Mouse (Mus musculus) CH12.LX (cell line): ENCODE results near the gene Mum1. TPM values are rescaled to one million over a fixed set of nuclear protein-coding genes. Genes with fewer than 3 reads are reported as not detected.

ENCODE experiments used
- DNase-seq: peaks from one replicate; pipeline ENCODE4 v3.0.0-alpha.2; 2013; ENCODE audit errors: extremely low read depth
- H3K27ac ChIP-seq: 2 replicates; pipeline ENCODE4 v1.5.1; 2012; ENCODE audit warnings: low read depth, mild to moderate bottlenecking, control low read depth, moderate library complexity; ENCODE audit not compliant: insufficient read depth
- H3K27me3 ChIP-seq: replicated peaks from 2 replicates; pipeline ENCODE3; 2012; ENCODE audit warnings: inconsistent platforms
- H3K36me3 ChIP-seq, 2 experiments: replicated peaks in 1 of 2; 2 replicates each; pipeline versions ENCODE3 to v1.6.1; 2012; ENCODE audit warnings: inconsistent platforms in 1 of 2, low read length in 1 of 2, mild to moderate bottlenecking in 1 of 2, mixed read lengths in 1 of 2, moderate library complexity in 1 of 2; ENCODE audit not compliant: control insufficient read depth in 1 of 2, insufficient read depth in 1 of 2
- H3K4me1 ChIP-seq, 2 experiments: 2 replicates each; pipeline ENCODE4 v1.6.1; 2012; ENCODE audit warnings: inconsistent platforms in 1 of 2, moderate library complexity in 1 of 2; ENCODE audit not compliant: insufficient read depth in 2 of 2, control insufficient read depth in 1 of 2
- H3K4me2 ChIP-seq: 2 replicates; pipeline ENCODE4 v1.6.1; 2012; ENCODE audit warnings: low read depth, mild to moderate bottlenecking, control low read depth; ENCODE audit not compliant: poor library complexity, insufficient read depth, severe bottlenecking
- H3K4me3 ChIP-seq, 3 experiments: fragments of 150-350 bp in 1 of 3; sonication (generic) in 1 of 3; replicated peaks in 1 of 3; 2 replicates each; pipeline versions ENCODE3 to v1.5.1; 2011 to 2012; ENCODE audit warnings: low read depth in 2 of 3, low read length in 2 of 3, mild to moderate bottlenecking in 2 of 3, moderate library complexity in 2 of 3, control low read depth in 1 of 3, improper control_type of control experiment in 1 of 3, inconsistent platforms in 1 of 3, mixed read lengths in 1 of 3; ENCODE audit not compliant: poor library complexity in 1 of 3
- H3K79me2 ChIP-seq: replicated peaks from 2 replicates; pipeline ENCODE4 v1.6.1; 2012; ENCODE audit warnings: mild to moderate bottlenecking, moderate library complexity; ENCODE audit not compliant: control insufficient read depth, poor library complexity, insufficient read depth, severe bottlenecking; ENCODE audit errors: extremely low read depth
- H3K9ac ChIP-seq: 2 replicates; pipeline ENCODE4 v1.6.1; 2012; ENCODE audit warnings: low read depth, mild to moderate bottlenecking, control low read depth, moderate library complexity; ENCODE audit not compliant: insufficient read depth
- H3K9me3 ChIP-seq: replicated peaks from 2 replicates; pipeline ENCODE3; 2012; ENCODE audit warnings: low read length, inconsistent platforms, mixed read lengths
- BHLHE40 ChIP-seq: IDR thresholded peaks from 2 replicates; pipeline ENCODE4 v1.6.1; 2011; ENCODE audit warnings: mild to moderate bottlenecking, low read depth, low read length, improper control_type of control experiment
- E2F4 ChIP-seq: IDR thresholded peaks from 2 replicates; pipeline ENCODE4 v1.6.1; 2011; ENCODE audit warnings: low read depth, low read length, improper control_type of control experiment; ENCODE audit not compliant: insufficient replicate concordance
- ELF1 ChIP-seq: IDR thresholded peaks from 2 replicates; pipeline ENCODE4 v1.6.1; 2014; ENCODE audit warnings: low read depth, mild to moderate bottlenecking, inconsistent platforms, low read length, improper control_type of control experiment
- EP300 ChIP-seq: IDR thresholded peaks from 2 replicates; pipeline ENCODE4 v1.6.1; 2011; ENCODE audit warnings: low read length, improper control_type of control experiment
- GABPA ChIP-seq: IDR thresholded peaks from 2 replicates; pipeline ENCODE4 v1.6.1; 2012; ENCODE audit warnings: low read depth, low read length, improper control_type of control experiment, inconsistent platforms; ENCODE audit not compliant: insufficient replicate concordance
- JUN ChIP-seq: IDR thresholded peaks from 2 replicates; pipeline ENCODE4 v1.6.1; 2011; ENCODE audit warnings: low read depth, mild to moderate bottlenecking, low read length, improper control_type of control experiment, moderate library complexity; ENCODE audit not compliant: insufficient read depth
- JUND ChIP-seq: conservative IDR thresholded peaks from 2 replicates; pipeline ENCODE4 v1.6.1; 2011; ENCODE audit warnings: low read depth, low read length, improper control_type of control experiment
- MAX ChIP-seq: IDR thresholded peaks from 2 replicates; pipeline ENCODE4 v1.6.1; 2011; ENCODE audit warnings: low read length, improper control_type of control experiment
- MAZ ChIP-seq: IDR thresholded peaks from 2 replicates; pipeline ENCODE4 v1.6.1; 2012; ENCODE audit warnings: low read depth, mild to moderate bottlenecking, inconsistent platforms, low read length, improper control_type of control experiment, moderate library complexity
- MXI1 ChIP-seq: IDR thresholded peaks from 2 replicates; pipeline ENCODE4 v1.6.1; 2011; ENCODE audit warnings: mild to moderate bottlenecking, low read depth, low read length, improper control_type of control experiment
- NELFE ChIP-seq: IDR thresholded peaks from 2 replicates; pipeline ENCODE4 v1.6.1; 2011; ENCODE audit warnings: low read depth, low read length, improper control_type of control experiment
- NRF1 ChIP-seq: IDR thresholded peaks from 2 replicates; pipeline ENCODE4 v1.6.1; 2014; ENCODE audit warnings: low read depth, mild to moderate bottlenecking, inconsistent platforms, low read length, improper control_type of control experiment, moderate library complexity
- POLR2A ChIP-seq: IDR thresholded peaks from 2 replicates; pipeline ENCODE4 v1.6.1; 2011; ENCODE audit warnings: low read depth, mild to moderate bottlenecking, improper control_type of control experiment, low read length
- POLR2AphosphoS2 ChIP-seq: IDR thresholded peaks from 2 replicates; pipeline ENCODE4 v1.6.1; 2011; ENCODE audit warnings: low read depth, low read length, improper control_type of control experiment
- SIN3A ChIP-seq: IDR thresholded peaks from 2 replicates; pipeline ENCODE4 v1.6.1; 2012; ENCODE audit warnings: low read length, improper control_type of control experiment, inconsistent platforms
- TBP ChIP-seq: conservative IDR thresholded peaks from 2 replicates; pipeline ENCODE4 v1.6.1; 2011; ENCODE audit warnings: low read depth, low read length, improper control_type of control experiment
- TCF12 ChIP-seq: IDR thresholded peaks from 2 replicates; pipeline ENCODE4 v1.6.1; 2014; ENCODE audit warnings: low read depth, mild to moderate bottlenecking, inconsistent platforms, low read length, improper control_type of control experiment
- USF2 ChIP-seq: conservative IDR thresholded peaks from 2 replicates; pipeline ENCODE4 v1.6.1; 2011; ENCODE audit warnings: low read depth, low read length, improper control_type of control experiment
- ZMIZ1 ChIP-seq: IDR thresholded peaks from 2 replicates; pipeline ENCODE4 v1.6.1; 2012; ENCODE audit warnings: low read depth, mild to moderate bottlenecking, inconsistent platforms, low read length, improper control_type of control experiment
- ZNF384 ChIP-seq: IDR thresholded peaks from 2 replicates; pipeline ENCODE4 v1.6.1; 2012; ENCODE audit warnings: low read depth, low read length, improper control_type of control experiment, inconsistent platforms
- dilution Hi-C: fragments of 300-500 bp; cut with MboI; formaldehyde crosslinking; loops from 2 replicates; pipeline ENCODE4 v1.14.3; 2020; ENCODE audit warnings: low sequenced_read_pairs; ENCODE audit not compliant: extremely low pct_unique_long_range_greater_than_20kb, extremely low pct_ligation_motif_present
- in situ Hi-C: fragments of 300-500 bp; cut with MboI; formaldehyde crosslinking; loops from 3 replicates; pipeline ENCODE4 v1.14.3; 2019; ENCODE audit warnings: low sequenced_read_pairs, low pct_ligation_motif_present, low pct_unique_long_range_greater_than_20kb, mixed read lengths
- polyA plus RNA-seq: library from polyadenylated mRNA; unstranded; fragments of >175 nt; gene quantifications from 2 replicates; pipeline ENCODE4 v1.2.1, GENCODE M21; 2012; ENCODE audit warnings: low read depth; ENCODE audit not compliant: insufficient read length
- total RNA-seq, 2 experiments: library from RNA; depleted of rRNA; stranded (reverse); fragments of 300-350 nt in 1 of 2; fragments of >200 nt in 1 of 2; gene quantifications; 2 replicates each; pipeline ENCODE4 v1.2.3; 2012 to 2014

Gene Mum1
- total and polyA plus RNA-seq, 3 experiments, result 22.9 to 35.6 (median 25.1) TPM

DNA sequence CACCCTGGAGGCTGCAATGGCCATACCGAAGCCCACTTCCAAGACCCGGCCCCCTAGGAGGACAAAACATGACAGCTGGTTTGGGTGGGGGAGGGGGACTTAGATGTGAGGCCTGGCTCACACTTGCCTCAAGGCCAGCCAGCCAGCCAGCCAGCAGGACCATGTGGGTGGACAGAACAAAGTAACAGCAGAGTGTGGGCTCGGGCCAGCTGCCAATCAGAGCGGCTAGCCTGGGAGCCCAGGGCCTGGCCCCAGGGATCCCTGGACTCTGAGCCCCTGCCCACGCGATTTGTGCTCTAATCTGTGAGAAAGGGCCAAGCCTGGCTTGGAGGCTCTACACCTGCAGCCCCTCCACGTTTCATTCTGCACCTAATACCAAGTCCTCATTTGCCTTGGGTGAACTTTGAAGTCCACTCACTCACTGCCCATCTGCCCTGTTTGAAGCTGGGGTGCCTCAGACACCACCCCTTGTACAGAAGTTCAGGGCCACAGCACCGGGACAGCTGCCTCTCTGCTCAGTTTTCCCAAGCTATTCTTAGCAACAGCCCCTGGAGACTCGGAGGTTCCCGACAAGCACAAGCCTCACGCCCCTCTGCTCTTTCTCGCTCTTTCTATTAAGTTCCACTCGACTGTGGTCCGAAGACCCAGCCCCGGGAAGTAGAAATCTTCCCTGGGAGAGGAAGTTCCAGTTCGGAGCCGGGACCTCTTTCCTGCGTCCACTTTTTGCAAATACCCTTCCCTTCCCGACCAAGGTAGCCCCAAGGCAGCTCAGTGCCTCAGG lies 33.8 kb downstream of the Mum1 start:
- no peak overlapping the region for H3K27ac ChIP-seq
- dilution Hi-C loops, result no loop called here

DNA sequence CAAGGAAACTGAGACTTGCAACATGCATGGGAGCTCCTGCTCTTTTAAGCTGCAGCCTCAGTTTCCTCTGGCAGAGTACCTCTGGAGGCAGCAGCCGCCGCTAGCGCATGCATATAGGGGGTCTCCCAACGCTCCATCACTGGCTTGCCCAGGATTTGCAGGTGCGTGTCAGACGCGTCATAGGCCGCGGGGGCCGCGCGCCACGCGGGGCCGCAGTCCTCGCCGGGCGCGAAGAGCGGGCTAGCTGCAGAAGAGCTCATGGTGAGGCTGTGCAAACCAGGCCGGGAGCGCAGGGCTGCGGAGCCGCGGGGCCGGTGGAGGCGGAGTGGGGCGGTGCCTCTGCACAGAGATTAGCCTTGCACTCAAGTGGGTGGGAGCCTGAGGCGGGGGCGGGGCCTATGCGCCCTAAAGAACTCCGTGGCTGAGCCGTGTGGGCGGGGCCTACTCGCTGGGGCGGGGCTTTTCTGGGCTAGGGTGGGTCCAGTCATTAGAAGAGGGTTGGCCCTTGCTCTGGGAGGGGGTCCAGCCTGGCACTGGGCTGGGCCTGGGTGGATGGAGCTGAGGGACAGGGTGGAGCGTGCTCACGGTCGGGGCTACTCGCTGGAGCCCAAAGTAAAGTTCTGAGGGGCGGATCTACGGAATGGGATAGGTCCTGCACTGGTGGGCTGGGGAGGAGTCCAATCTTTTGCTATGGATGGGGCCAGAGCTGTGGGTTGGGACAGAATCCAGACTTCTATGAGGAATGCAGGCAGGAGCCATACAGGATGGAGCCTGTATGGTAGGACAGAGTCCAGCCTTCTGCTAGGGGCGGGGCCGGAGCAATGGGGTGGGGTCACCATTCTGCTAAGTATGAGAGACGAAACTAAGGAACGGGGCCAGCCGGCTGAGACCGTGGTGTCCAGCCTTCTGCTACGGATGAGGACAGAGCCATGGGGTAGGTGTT lies 34.7 kb downstream of the Mum1 start, which contains the start of the genes Gamt and Dazap1:
Gene Gamt (minus strand): TSS at position 371 of the 943 bp plus-strand sequence.
Gene Dazap1 (plus strand): TSS at position 845 of the 943 bp plus-strand sequence.
- H3K4me3 ChIP-seq, result peak within 1 kb of the TSS; percentile 60 to 73 (median 68)
- no peaks in the 10 kb centered on the region for H3K27me3 ChIP-seq
- no peaks in the 10 kb centered on the region for H3K9me3 ChIP-seq
- peak within 1 kb of the TSS; percentile 94 for H3K4me2 ChIP-seq
- DNase-seq, result peak; percentile 96
- in situ Hi-C loops, result no loop called here
- peaks cover 11% of the 10 kb centered on the region for H3K79me2 ChIP-seq
- peak within 1 kb of the TSS; percentile 80 for H3K9ac ChIP-seq
- peaks cover 32 to 39% of the 10 kb centered on the region in 2 experiments for H3K36me3 ChIP-seq
- dilution Hi-C loops, result no loop called here
- H3K4me1 ChIP-seq, result peaks cover 7 to 26% of the 10 kb centered on the region in 2 experiments
- H3K27ac ChIP-seq, result peak within 1 kb of the TSS; percentile 67
- TF ChIP-seq GABPA (no peak), POLR2A (no peak), NRF1 (peak; percentile 42; the same call in 1 of the 2 replicates), TBP (no peak), JUND (no peak), MAZ (peak; percentile 67), ELF1 (0 out of 2 replicates have a peak, but pooled peaks have one; percentile 13)

More for the DNA sequence above, 33.8 kb downstream of the Mum1 start:
- no peaks in the 10 kb centered on the region for H3K27me3 ChIP-seq
- H3K4me2 ChIP-seq, result peak overlapping the region; percentile 94
- peak overlapping the region in 1 of 3 experiments; percentile 31 for H3K4me3 ChIP-seq
- no peak for TF ChIP-seq USF2
- 0 out of 2 replicates have a peak, but pooled peaks have one; percentile 3 for TF ChIP-seq SIN3A
- in situ Hi-C loops, result no loop called here
- H3K4me1 ChIP-seq, result peaks cover 7 to 26% of the 10 kb centered on the region in 2 experiments
- DNase-seq, result no peak
- peaks cover 41 to 47% of the 10 kb centered on the region in 2 experiments for H3K36me3 ChIP-seq
- H3K9ac ChIP-seq, result no peak overlapping the region
- no peaks in the 10 kb centered on the region for H3K9me3 ChIP-seq
- peaks cover 2% of the 10 kb centered on the region; the same call in 1 of the 2 replicates for H3K79me2 ChIP-seq

DNA sequence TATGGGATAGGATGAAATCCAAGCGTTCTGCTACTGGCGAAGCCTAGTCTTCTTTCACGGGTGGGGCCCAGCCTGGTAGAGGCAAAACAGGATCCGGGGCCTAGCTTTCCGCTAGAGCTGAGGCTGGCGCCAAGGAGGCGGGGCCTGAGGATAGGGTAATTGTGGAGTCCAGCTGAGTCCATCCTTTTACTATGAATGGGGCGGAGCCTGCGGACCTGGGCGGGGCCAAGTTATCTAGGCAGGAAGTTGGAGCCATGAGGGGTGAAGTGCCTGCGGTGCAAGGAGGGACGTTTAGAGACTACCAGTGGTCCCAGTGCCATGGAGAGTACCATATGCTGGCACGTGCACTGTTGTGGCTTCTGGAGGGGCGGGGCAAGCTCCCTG lies 35.3 kb downstream of the Mum1 start:
- no peaks in the 10 kb centered on the region for H3K9me3 ChIP-seq
- H3K9ac ChIP-seq, result peak overlapping the region; percentile 80
- in situ Hi-C loops, result no loop called here
- H3K36me3 ChIP-seq, result peaks cover 25 to 32% of the 10 kb centered on the region in 2 experiments
- peak; percentile 99 for DNase-seq
- dilution Hi-C loops, result no loop called here
- H3K27me3 ChIP-seq, result no peaks in the 10 kb centered on the region
- H3K4me3 ChIP-seq, result peak overlapping the region; percentile 60 to 73 (median 68)
- peaks cover 7 to 31% of the 10 kb centered on the region in 2 experiments for H3K4me1 ChIP-seq
- peak overlapping the region; percentile 48 for H3K4me2 ChIP-seq
- peak overlapping the region; percentile 67 for H3K27ac ChIP-seq
- H3K79me2 ChIP-seq, result peaks cover 17% of the 10 kb centered on the region
- TF ChIP-seq MXI1, result peak; percentile 78; the same call in 1 of the 2 replicates
- TF ChIP-seq EP300, result no peak
- TF ChIP-seq TCF12, result peak; percentile 75; the same call in 1 of the 2 replicates
- no peak for TF ChIP-seq SIN3A
- TF ChIP-seq ZNF384, result no peak
- no peak for TF ChIP-seq JUND
- peak; percentile 85 for TF ChIP-seq ELF1
- peak; percentile 93 for TF ChIP-seq BHLHE40
- TF ChIP-seq POLR2AphosphoS2, result no peak; the same call in 1 of the 2 replicates
- TF ChIP-seq USF2, result no peak
- 0 out of 2 replicates have a peak, but pooled peaks have one; percentile 34 for TF ChIP-seq E2F4
- TF ChIP-seq MAZ, result no peak
- peak; percentile 76 for TF ChIP-seq NELFE
- peak; percentile 65; the same call in 1 of the 2 replicates for TF ChIP-seq TBP
- TF ChIP-seq MAX, result peak; percentile 78
- peak; percentile 59; the same call in 1 of the 2 replicates for TF ChIP-seq ZMIZ1
- TF ChIP-seq JUN, result no peak
